Mouse (Mus musculus): ENCODE data around the gene Bnip1.

Gene Bnip1

DNA sequence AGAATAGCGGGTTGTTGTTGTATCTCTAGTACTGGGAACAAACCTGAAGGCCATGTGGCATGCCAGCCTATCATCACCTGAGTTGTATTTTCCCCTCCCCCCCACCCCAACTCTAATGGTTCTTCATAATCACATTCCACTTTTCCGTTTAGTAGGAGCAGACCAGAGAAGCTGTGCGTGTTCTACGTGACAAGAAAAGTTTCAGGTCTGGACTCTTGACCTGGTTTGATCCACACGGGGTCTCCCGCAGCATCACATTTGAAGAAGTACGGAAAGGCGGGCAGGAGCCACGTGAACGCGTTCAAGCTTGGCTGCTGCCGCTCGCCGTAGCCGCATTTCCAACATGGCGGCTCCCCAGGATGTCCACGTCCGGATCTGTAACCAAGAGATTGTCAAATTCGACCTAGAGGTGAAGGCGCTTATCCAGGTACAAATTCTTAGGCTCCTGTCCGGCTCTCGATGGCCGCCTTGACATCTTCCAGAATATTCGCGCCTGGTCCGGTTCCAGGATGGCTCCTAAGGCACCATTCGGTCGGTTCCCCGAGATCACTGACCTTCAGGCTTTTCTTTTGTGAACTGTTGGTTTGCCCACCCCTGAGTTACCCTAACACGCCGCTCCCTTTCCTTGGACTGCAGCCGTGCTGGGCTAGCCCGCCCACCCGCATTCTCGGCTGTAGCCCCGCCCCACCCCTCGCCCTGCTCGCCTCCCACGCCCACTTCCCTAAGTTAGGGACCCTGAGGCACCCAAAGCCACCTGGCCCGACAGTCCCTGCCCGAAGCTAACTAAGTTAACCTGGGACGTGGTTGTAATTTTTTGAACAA lies at the start of gene Bnip1:
Bnip1 (plus strand) TSS at position 317 of the 822 bp plus-strand sequence.
- peak; percentile 94 for DNase-seq (ENCODE audit: low read depth, low spot score)

DNA sequence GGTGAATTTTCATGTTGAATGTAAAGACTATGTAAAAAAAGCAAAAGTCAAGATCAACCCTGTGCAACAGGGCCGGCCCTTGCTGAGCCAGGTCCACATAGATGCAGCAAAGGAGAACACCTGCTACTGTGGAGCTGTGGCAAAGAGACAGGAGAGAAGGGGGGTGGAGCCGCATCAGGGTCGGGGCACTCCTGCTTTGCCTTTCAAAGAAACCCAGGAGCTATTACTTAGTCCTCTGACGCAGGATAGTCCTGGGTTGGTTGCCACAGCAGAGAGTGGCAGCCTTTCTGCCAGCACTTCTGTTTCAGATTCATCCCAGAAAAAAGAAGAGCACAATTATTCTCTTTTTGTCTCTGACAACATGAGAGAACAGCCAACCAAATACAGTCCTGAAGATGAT lies 38.3 kb upstream of the Bnip1 start:
- DNase-seq (ENCODE audit: low read depth, low spot score), result no peak

DNA sequence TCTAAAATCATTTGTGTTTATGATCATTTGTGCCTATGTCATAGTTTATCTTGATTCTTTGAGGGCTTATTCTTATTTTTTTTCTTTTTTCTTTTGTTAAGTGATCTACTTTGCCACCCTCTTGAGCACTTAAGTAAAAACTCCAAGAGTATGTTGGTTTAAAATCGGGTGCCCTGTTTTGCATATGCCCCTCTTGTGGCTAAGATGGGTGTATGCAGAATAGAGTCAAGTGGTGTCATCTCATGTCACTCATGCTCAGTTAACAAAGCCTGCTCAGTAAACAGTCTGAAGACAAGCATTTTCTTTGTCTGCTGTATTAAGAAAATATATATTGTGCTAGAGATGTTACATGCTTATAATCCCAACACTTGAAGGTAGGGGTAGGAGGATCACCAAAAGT lies 37.6 kb upstream of the Bnip1 start:
- no peak for DNase-seq (ENCODE audit: low read depth, low spot score)

DNA sequence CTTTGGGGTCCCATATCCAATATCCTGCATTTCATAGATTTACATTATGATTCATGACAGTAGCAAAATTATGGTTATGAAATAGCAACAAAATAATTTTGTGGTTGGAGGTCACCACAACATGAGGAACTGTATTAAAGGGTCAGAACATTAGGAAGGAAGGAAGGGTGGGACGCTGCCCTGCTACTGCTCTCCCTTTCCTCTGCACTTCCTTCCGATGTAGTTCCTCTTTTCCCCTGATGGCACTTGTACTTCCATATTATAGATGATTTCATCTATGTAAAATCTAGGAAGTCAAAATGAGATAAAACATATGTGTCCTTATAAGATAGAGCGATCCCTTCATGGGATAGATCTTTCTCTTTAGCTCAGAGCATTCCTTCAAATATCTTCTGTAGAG lies 30.9 kb upstream of the Bnip1 start:
- DNase-seq (ENCODE audit: low read depth, low spot score), result no peak

DNA sequence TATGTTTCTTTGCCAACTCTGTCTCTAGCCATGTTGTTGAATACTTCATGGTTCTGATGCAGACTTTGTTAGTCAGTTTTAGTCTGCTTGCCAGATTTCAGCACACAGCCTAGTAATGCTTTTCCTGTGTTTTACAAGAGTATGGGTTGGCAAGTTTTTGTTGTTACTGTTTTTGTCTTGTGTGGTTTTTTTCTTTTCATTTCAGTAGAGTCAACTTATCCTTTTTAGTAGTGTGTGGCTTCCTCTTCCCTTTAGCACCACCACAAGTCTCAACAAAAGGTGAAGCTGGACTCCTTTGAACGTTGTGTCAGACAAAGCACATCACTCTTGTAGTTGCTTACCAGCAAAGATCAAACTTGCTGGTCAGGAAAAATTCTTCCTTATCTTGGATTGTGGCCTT lies 28.6 kb upstream of the Bnip1 start:
- DNase-seq (ENCODE audit: low read depth, low spot score), result no peak

DNA sequence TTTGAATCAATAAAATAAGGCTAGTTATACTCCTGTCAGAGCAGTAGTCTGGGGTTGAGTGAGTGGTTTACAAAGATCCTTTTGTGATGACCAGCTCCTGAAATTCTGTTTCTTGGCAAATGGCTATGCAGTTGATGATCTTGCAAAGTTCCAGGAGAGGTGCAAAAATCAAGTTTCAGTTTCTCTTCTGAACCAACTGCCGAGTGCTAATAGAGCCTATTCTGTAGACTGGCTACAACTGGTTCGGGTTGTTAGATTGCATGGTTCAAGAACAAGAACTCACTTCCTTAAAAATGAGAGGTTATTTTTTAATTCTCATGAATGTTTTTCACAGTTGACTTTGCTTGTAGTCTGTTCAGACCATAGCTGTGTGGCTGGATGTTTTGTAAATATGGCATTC lies 27.4 kb upstream of the Bnip1 start:
- DNase-seq (ENCODE audit: low read depth, low spot score), result no peak

DNA sequence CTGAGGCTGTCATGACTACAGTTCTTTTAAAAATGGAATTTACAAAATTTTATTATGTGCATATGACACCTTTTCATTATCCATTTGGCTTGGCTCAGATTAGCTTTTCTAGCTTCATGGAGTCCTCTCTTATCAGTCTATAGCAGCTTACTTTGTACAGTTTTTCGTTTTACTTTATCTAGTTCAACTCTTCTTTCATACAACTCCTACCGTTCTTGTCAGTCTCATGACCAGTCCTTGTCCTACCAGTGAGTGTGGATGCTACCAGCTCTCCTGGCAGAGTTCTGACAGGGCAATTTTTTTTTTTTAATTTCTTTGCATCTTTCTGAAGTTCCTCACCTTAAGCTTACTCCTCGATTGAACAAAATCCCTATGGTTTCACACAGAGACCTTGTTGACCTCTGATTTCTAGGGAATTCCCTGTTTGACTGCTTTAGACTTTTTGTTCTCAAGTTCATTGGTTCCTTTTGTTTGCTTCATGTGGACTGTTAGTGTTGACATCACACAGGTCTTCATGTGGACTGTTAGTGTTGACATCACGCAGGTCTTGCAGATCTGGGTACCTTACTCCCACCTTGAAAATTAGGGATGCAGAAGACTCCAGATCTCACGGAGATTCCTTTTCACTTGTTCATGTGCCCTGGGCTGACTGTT lies 13.6 kb upstream of the Bnip1 start:
- DNase-seq (ENCODE audit: low read depth, low spot score), result no peak

DNA sequence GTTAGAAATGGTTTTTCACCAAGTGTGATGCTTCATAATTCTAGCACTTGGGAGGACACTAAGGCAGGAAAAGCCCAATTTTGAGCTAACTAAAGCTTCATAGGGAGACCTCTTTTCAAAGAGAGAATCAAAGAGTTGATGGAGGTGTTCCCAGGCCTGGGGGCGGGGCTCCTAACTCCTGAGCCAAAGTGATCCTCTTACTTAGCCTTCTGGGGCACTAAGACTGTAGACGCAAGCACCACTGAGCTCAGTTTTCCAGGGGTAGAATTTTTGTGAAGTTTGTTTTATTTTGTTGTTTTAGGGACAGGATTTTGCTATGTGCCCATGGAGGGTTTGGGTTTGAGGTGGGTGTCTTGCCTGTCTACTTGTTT lies 13.1 kb upstream of the Bnip1 start:
- DNase-seq (ENCODE audit: low read depth, low spot score), result no peak

DNA sequence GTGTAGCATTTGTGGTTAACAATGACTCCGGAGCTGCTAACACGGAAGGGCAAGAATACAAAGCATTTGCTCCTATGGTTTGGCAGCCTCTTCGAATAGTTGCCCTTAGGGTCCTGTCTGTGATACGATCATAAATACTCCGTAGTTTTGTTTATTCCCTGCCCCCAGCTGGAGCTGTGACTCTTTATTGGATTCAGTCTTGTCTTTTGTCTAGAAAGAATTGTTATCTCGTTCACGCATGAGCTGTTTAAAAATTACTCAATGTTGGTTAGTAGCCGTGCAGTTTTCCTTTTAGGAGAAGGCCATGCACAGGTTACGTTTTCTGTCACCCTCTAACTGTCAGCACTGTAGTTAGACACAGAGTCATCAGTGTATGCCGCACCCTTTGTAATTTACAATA lies 4.7 kb upstream of the Bnip1 start:
- DNase-seq (ENCODE audit: low read depth, low spot score), result peak; percentile 14

DNA sequence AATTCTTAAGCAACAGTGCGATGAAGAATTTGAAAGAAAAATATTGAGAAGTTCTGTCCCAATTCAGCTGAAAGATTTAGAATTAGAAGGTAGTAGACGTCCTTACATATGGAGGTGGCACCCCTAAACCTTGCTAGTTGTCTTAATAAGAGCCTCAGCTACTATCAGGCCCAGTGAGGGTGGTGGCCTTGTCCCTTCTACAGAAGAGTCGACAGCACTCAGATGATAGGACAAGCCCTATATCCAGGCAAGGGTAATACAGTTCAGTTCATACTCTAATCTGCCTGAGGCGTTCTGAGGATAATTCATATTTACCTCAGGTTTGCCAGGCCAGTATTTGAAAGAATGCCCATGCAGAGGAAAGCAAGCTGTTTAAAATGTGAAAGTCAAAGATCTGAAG lies 2.9 kb upstream of the Bnip1 start:
- no peak for DNase-seq (ENCODE audit: low read depth, low spot score)

DNA sequence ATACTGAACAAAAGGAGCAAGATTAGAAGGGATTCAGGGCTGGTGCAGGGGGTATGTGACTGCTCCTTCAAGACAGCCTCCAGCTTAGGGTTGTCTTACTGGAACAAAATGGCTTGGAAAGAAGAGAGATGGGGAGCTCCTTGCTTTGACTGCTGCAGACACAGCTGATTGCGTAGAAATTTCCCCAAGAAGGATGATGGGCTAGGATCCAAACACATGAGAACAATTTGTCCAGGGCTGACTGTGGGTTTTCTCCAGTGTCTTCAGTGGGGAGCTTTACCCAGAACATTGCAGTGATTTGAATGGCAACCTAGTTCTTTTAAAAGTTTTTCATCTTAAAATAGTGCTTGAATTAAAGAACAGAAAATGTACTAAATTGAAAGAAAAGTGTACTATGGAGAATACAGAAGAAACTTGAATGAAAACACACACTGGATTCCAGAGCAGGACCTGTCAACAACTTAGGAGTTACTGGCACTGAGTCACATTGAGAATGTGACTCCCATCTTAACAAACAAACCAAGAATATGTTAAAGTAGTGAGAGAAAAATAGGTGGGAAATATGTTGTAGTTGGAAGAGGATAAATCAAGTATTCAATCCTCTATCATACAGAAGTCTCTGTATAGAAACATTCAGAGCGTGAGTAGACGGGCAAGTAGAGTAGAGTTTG lies 2.3 kb upstream of the Bnip1 start:
- no peak for DNase-seq (ENCODE audit: low read depth, low spot score)

DNA sequence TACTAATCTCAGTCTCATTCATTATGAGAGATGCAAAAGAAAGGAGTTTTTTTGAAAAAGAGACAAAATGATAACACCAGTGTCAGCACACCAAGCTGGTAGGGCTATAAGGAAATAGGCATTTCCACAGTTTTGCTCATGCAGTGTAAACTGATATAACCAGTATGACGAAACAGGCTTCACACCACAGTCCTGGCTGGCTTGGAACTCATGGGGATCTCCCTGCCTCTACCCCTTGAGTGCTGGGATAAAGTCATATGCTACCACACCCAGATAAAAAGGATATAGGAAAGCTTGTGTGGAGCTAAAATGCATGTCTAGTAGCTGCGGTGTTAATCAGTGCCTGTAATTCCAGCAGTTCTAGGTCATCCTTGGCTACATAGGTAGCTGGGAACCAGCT lies 1.4 kb upstream of the Bnip1 start:
- DNase-seq (ENCODE audit: low read depth, low spot score), result no peak

DNA sequence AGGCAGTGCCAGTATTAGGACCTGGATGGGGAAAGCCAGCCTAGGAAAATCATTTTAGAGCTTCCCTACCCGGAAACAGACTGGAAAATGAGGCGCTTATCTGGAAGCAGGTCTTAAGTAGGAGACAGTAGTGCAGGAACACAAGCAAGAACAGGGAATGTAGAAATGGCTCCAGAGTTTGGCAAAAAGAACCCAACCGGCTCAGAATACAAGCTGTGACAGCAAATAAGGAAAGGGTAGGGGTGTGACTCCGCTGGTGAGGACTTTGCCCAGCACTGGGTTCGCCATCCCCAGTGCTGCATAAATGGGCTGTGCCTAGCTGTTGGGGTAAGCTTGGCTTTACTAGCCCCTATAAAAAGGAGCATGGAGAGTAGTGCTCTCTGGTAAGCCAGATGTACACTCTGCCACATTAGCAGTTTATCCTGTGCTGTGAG lies 761 bp downstream of the Bnip1 start:
- DNase-seq (ENCODE audit: low read depth, low spot score), result no peak

DNA sequence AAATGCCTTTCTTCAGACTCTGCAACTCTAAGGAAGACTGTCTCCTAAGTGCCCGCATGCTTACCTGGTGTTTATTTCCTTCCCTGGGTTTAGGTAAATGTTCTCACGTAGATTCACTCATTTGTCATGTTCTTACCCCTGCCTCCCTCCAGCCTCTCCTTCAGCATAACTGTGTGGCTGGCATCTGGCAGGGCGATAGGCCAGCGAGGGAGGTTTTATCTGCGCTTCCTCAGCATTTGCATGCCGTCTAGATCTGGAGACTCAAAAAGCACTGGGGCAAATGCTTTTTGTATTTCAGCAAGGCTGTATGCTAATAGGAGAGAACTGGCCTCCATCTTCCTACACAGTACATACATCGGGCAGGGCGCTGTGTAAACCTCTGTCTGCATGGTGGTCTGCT lies 3.7 kb downstream of the Bnip1 start:
- DNase-seq (ENCODE audit: low read depth, low spot score), result no peak

DNA sequence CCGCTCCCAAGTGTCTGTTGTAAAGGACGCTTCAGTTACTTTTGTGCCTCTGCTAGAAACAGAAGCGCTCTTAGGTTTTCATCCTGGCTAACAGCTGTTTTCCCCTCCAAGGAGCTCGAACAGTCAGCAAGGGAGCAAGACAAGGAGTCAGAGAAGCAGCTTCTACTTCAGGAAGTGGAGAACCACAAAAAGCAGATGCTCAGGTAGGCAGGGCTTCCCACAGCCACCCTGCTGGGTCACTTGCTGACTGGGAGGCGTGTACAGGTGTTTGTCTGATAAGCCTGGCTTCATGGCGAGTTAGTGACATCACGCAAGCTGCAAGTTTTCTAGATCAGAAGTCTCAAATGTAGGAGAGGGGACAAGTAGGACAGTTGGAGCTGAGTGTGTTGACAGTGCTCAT lies 5.7 kb downstream of the Bnip1 start:
- DNase-seq (ENCODE audit: low read depth, low spot score), result no peak

DNA sequence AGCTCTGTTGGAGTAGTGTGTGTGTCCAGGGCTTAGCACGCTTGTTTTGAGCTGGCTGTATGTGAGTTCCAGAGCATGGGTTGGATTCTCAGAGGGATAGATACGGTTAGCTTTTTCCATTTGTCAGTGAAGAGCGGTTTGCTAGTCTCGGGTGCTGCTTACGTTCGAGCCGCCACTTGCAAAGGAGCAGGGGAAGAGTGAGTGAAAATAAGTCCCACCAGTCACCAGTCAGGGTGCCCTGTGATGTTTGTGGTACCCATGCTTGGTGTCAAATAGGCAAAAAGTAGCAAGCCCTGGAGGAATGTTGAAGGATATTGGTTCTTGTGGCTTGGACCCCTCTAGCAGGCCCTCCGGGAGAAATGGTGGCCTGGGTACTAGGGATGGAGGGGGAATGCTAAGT lies 8.1 kb downstream of the Bnip1 start:
- no peak for DNase-seq (ENCODE audit: low read depth, low spot score)

DNA sequence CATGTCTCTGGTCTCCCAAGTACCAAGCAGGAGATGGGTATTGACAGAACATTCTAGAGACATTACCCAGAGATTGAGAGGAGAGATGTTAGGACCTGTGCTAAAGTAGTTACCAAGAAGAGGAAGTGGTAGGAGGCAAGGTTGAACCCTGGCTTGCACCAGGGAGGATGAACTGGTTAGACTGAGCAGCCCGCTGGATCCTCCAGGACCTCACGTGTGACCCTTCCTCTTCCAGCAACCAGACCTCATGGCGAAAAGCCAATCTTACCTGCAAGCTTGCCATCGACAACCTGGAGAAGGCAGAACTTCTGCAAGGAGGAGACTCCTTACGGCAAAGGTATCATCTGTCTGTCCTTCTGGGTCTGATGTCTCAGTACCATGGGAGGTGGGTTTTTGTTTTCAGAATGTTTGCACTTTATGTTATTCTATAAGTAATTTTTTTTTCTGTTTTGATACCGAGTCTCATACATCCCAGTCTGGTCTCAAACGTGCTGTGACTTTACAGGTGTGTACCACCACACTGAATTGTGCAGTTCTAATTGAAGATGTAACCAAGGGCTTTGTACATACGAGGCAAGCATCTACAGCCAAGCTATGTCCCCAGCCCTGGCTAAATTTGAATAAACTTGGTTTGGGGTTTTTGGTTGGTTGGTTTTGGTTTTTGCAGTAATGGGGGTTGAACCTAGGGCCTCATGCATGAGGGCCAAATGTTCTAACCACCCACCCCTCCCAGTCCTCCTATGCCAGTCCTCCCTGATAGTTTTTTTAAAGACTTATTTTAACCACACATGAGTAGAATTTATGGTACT lies 8.8 kb downstream of the Bnip1 start:
- DNase-seq (ENCODE audit: low read depth, low spot score), result no peak

DNA sequence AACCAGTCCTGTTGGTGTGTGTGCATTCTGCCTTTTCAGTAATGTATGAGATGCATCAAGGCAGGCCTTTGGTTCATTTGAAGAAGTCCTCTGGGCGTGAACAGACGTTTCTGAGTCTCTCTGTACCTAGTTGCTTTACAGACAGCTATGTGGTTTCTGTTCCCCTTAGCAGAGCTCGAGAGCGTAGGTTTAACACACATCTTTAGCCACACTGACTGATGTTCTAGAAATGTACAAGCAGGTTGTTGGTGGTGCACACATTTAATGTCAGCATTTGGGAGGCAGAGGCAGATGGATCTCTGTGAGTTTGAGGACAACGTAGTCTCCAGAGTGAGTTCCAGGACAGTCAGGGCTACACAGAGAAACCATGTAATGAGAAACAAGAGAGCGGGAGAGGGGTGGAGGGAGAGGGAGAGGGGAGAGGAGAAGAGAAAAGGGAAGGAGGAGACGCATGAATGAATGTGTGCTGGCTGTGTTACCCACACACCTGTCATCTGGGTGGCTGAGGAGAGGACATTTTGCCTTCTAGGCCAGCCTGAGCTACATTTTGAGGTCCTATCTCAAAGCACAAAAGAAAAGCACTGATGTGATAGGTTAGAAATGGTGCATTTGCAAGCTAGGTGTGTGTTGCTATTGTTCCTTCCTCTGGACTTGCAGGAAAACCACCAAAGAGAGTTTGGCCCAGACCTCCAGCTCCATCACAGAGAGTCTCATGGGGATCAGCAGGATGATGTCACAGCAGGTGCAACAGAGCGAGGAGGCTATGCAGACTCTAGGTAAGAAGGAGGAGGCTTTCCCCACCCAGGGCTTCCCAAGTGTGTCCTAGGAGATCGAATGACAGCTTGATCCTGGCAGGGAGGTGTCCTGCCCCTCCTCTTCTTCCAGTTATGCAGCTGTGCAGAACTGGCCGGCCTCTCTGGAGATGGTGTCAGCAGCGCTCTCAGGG lies 9.7 kb downstream of the Bnip1 start:
- DNase-seq (ENCODE audit: low read depth, low spot score), result no peak

DNA sequence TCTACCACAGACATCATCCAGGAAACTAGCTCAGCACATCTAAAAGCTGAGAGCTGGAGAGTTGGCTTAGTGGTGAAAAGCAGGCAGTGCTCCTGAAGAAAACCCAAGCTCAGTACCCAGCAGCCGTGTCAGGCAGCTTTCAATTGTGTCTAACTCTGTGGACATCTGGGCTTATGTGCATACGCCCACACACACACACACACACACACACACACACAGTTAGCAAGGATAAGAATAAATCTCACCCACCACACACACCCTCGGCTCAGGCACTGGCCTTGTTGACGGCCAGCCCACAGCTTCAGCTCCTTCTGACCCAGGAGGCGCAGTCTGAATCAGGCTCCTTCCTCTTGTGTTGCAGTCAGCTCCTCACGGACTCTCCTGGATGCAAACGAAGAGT lies 10.7 kb downstream of the Bnip1 start:
- DNase-seq (ENCODE audit: low read depth, low spot score), result no peak

DNA sequence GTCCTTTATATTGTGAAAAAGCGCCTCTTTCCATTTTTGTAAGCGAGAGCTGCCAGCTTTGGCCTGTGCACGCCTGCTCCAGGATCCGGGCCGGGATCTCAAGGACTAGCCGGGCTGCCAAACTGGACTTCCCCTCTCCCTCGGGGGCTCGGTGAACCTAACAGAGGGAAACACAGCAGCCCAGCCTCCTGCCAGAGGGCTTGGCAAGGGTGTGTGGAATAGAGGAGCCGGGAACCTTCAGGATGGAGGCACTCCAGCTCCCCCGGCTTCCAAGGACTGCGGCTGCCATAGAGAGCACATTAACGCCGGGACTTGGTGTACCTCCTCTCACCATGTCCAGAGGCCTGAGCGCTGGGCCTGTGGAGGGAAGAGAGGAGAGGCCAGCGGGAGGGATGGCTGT lies 11.2 kb downstream of the Bnip1 start:
- no peak for DNase-seq (ENCODE audit: low read depth, low spot score)
